Comparison of ENCODE assay signal across 19 mouse cellular contexts in genomic region chr12:105982598-105982997, GRCm38 (mm10). TPM values are rescaled to one million over a fixed set of nuclear protein-coding genes. Genes with fewer than 3 reads are reported as not detected.
DNase-seq lines count a peak whose midpoint lies in the region; ATAC-seq and TF ChIP-seq lines count a peak whose summit lies in the region.
"Had no signal": no experiment of that assay in that cellular context is flagged by ENCODE, and none has a peak within 500 bp of the region (broad histone marks: within the 10 kb centered on the region; RNA-seq: fewer than 3 reads in every experiment).

No protein-coding gene starts in this region.

- no peak overlapping the region for H3K4me2 ChIP-seq in forebrain, embryonic 14.5 days (ENCODE audit: low read length)
- H3K4me2 ChIP-seq: hindbrain, embryonic 14.5 days; neural tube, embryonic 15.5 days had no signal

- peak; percentile 63 to 78 for DNase-seq in frontal cortex, adult 2 months (ENCODE audit: extremely low spot score in 1 of 2, low spot score in 1 of 2)
- peak; percentile 69 to 70 for DNase-seq in frontal cortex, postnatal 36 days (ENCODE audit: low spot score in 2 of 2)
- peak; percentile 35 to 67 for DNase-seq in left cerebral cortex, adult 2 months (ENCODE audit: extremely low spot score in 1 of 2, low spot score in 2 of 2)
- peak; percentile 77 for DNase-seq in right cerebral cortex, postnatal 25 days
- DNase-seq in spleen, postnatal 4 days (ENCODE audit: low spot score in 2 of 2) = no peak
- DNase-seq in forebrain, embryonic 14.5 days (ENCODE audit: low spot score) = no peak
- no peak for DNase-seq in ovary, adult 18-20 months (ENCODE audit: low spot score)
- DNase-seq: cerebellum, adult 9-11 months; heart, postnatal 14 days; lung, postnatal 10 days; midbrain, embryonic 14.5 days; thymus, adult 2 months had no signal

- intact Hi-C loops in left cerebral cortex, adult 2 months (cut with DNase I) = loop anchor here (1.0 to 10.0 kb wide), 4 partner anchors 26 to 172 kb away; no protein-coding TSS in a partner anchor

- no peak for TF ChIP-seq CTCF in left cerebral cortex, adult 2 months (IDR thresholded peaks at IDR 0.05)

- no peaks in the 10 kb centered on the region for H3K36me3 ChIP-seq in forebrain, embryonic 14.5 days (ENCODE audit: control insufficient read depth, insufficient read depth, low read length)
- H3K36me3 ChIP-seq: G1E; liver, embryonic 15.5 days; neural tube, embryonic 15.5 days had no signal

- no peak overlapping the region for H3K4me3 ChIP-seq in left cerebral cortex, adult 2 months
- no peak overlapping the region for H3K4me3 ChIP-seq in forebrain, embryonic 14.5 days (ENCODE audit: low read depth, low read length)
- H3K4me3 ChIP-seq: myocyte; neural tube, embryonic 15.5 days had no signal

- no peak for ATAC-seq in forebrain, embryonic 14.5 days
- ATAC-seq: CD4-positive, CD25-positive, alpha-beta regulatory T cell, adult 4 months; intestine, postnatal 0 days had no signal

- no peak overlapping the region for H3K9ac ChIP-seq in forebrain, embryonic 14.5 days (ENCODE audit: low read length)
- H3K9ac ChIP-seq: hindbrain, embryonic 14.5 days; liver, embryonic 15.5 days; neural tube, embryonic 15.5 days had no signal

- H3K27me3 ChIP-seq in forebrain, embryonic 14.5 days (replicated peaks; ENCODE audit: control insufficient read depth, insufficient read depth, low read length) = no peaks in the 10 kb centered on the region
- H3K27me3 ChIP-seq: neural tube, embryonic 15.5 days had no signal

- H3K4me1 ChIP-seq in forebrain, embryonic 14.5 days (ENCODE audit: control insufficient read depth, insufficient read depth, low read length) = 0 out of 2 replicates have a peak, but pooled peaks cover 4% of the 10 kb centered on the region
- H3K4me1 ChIP-seq: neural tube, embryonic 15.5 days had no signal

- H3K27ac ChIP-seq in left cerebral cortex, adult 2 months = peak overlapping the region; percentile 61; the same call in 1 of the 2 replicates
- no peak overlapping the region for H3K27ac ChIP-seq in forebrain, embryonic 14.5 days (ENCODE audit: low read depth, low read length)
- H3K27ac ChIP-seq: hindbrain, embryonic 14.5 days; liver, embryonic 15.5 days; neural tube, embryonic 15.5 days had no signal

- WGBS in forebrain, embryonic 14.5 days = 87% methylated on average over 6 of the region's 6 CpGs

- H3K9me3 ChIP-seq in forebrain, embryonic 14.5 days (replicated peaks; ENCODE audit: control insufficient read depth, low read length) = peaks cover 2% of the 10 kb centered on the region; the same call in 1 of the 2 replicates
- H3K9me3 ChIP-seq: neural tube, embryonic 15.5 days had no signal

RNA-seq across cellular contexts. Expression of gene Vrk1, which starts 27.4 kb away (rescaled TPM):
- polyA plus RNA-seq in frontal cortex, adult 2 months (2012; rRNA removed) = 16.4 and 17.7 TPM in 2 replicates
- 10 to 100 TPM; 12.9 to 13.0 TPM for total RNA-seq in left cerebral cortex, adult 2 months (2021)
- 80.6 and 90.8 TPM in 2 replicates for polyA plus RNA-seq in forebrain, embryonic 14.5 days (2014; fragmentation: Nextera tagmentation; extraction: Ambion mirVana)

Comparison
In these comparisons a context has a peak if more than half of its experiments do, and no peak if none do; other contexts are left out.
1. DNase-seq: peak in frontal cortex, adult 2 months (2 of 2), frontal cortex, postnatal 36 days (2 of 2), left cerebral cortex, adult 2 months (2 of 2) and right cerebral cortex, postnatal 25 days (single experiment); none in spleen, postnatal 4 days (0 of 2), forebrain, embryonic 14.5 days (single experiment) and ovary, adult 18-20 months (single experiment).